Mouse (Mus musculus): ENCODE data around the gene Sdk1. TPM values are rescaled to one million over a fixed set of nuclear protein-coding genes. Genes with fewer than 3 reads are reported as not detected.

The Sdk1 gene
- 1.1 and 1.2 TPM in 2 replicates for polyA plus RNA-seq (2014; fragmentation: Nextera tagmentation; extraction: Ambion mirVana)

DNA sequence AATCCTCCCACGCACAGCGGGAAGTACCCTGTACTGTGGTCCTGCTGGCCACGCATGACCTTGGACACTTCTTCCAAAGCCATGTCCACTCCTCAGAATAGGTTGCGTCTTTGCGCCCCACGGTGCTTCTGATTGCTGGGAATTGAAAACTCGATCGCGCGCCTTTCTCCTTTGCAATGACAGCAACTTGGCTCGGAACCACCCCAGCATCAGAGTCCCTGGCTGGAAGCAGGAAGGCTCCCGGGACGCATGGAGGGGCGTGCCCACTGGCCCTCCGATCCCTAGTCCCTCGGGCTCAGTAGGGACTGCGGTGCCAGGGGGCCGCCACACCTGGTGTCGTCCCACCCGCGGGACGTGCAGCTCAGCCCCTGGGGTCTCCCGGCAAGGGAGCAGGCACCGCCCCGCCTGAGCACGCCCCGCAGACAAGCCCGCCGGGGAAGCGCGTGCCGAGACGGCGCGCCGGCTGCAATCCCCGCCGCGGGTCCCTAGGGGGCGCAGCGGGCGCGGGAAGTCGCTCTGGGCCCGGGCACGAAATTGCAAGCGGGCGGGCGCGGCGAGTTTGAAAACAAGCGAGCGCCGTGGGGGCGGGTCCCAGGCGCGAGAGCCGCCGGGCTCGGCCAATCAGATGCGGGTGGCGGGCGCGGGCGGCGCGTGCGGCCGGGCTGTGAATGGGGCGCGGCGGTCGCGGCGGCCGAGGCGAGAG lies at the start of gene Sdk1:
Gene Sdk1, plus strand, starts transcription at position 650 of the 703 bp plus-strand sequence.
- H3K36me3 ChIP-seq (ENCODE audit: control insufficient read depth, insufficient read depth, low read length): no peaks in the 10 kb centered on the region
- H3K27ac ChIP-seq (ENCODE audit: low read depth, low read length): 0 out of 2 replicates have a peak within 1 kb of the TSS, but pooled peaks have one; percentile 27
- H3K9ac ChIP-seq (ENCODE audit: low read length): peak within 1 kb of the TSS; percentile 62
- no peaks in the 10 kb centered on the region for H3K9me3 ChIP-seq (replicated peaks; ENCODE audit: control insufficient read depth, low read length)
- peak within 1 kb of the TSS; percentile 56 for H3K4me3 ChIP-seq (ENCODE audit: low read depth, low read length)
- H3K27me3 ChIP-seq (replicated peaks; ENCODE audit: control insufficient read depth, insufficient read depth, low read length): peaks cover 36% of the 10 kb centered on the region
- ATAC-seq (peak; percentile 97), DNase-seq (ENCODE audit: low spot score) (peak; percentile 97)
- H3K4me1 ChIP-seq (ENCODE audit: control insufficient read depth, insufficient read depth, low read length): peaks cover 17% of the 10 kb centered on the region
- H3K4me2 ChIP-seq (ENCODE audit: low read length): peak within 1 kb of the TSS; percentile 89
- WGBS: 0% methylated on average over 56 of the region's 77 CpGs

- Histone ChIP-seq H3K9me3 (replicated peaks; ENCODE audit: control insufficient read depth, low read length) (no peaks in the 10 kb centered on the region), H3K27me3 (replicated peaks; ENCODE audit: control insufficient read depth, insufficient read depth, low read length) (no peaks in the 10 kb centered on the region), H3K4me3 (ENCODE audit: low read depth, low read length) (no peak overlapping the region), H3K36me3 (ENCODE audit: control insufficient read depth, insufficient read depth, low read length) (no peaks in the 10 kb centered on the region), H3K4me1 (ENCODE audit: control insufficient read depth, insufficient read depth, low read length) (0 out of 2 replicates have a peak, but pooled peaks cover 4% of the 10 kb centered on the region), H3K4me2 (ENCODE audit: low read length) (no peak overlapping the region), H3K9ac (ENCODE audit: low read length) (no peak overlapping the region), H3K27ac (ENCODE audit: low read depth, low read length) (no peak overlapping the region)
- DNase-seq (ENCODE audit: low spot score): peak; percentile 40
- ATAC-seq: no peak
- 49% methylated on average over 4 of the region's 4 CpGs for WGBS
Observed at GRCm38 (mm10) chr5:141197278-141197677, 44.0 kb upstream of the Sdk1 start.

GRCm38 (mm10) chr5:141202276-141203065 lies 38.8 kb upstream of the Sdk1 start:
- DNase-seq (ENCODE audit: low spot score) (peak; percentile 1), ATAC-seq (no peak)
- Histone ChIP-seq H3K27me3 (replicated peaks; ENCODE audit: control insufficient read depth, insufficient read depth, low read length) (no peaks in the 10 kb centered on the region), H3K27ac (ENCODE audit: low read depth, low read length) (no peak overlapping the region), H3K4me3 (ENCODE audit: low read depth, low read length) (no peak overlapping the region), H3K36me3 (ENCODE audit: control insufficient read depth, insufficient read depth, low read length) (no peaks in the 10 kb centered on the region), H3K9ac (ENCODE audit: low read length) (no peak overlapping the region), H3K4me1 (ENCODE audit: control insufficient read depth, insufficient read depth, low read length) (0 out of 2 replicates have a peak, but pooled peaks cover 2% of the 10 kb centered on the region), H3K4me2 (ENCODE audit: low read length) (no peak overlapping the region), H3K9me3 (replicated peaks; ENCODE audit: control insufficient read depth, low read length) (no peaks in the 10 kb centered on the region)
- 82% methylated on average over 11 of the region's 11 CpGs for WGBS

DNA sequence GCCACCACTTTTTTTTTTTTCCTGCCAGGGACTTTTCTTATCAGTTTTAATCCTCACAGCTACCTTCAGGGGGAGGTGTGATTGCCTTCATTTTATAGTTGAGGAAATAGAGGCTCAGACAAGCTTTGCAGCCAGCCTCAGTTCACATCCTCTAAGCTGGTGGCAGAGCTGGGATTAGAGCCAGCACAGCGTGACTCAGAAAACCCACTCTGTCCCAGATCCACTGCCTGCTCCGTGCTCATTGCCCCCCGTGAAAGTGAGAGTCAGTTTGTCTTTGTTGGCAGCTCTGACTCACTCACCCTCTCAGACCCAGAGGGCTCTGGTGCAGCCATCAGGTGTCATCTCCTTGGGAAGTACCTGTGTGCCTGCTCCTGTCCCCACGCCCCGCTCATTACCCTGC lies 34.2 kb upstream of the Sdk1 start:
- no peaks in the 10 kb centered on the region for H3K9me3 ChIP-seq (replicated peaks; ENCODE audit: control insufficient read depth, low read length)
- no peak overlapping the region for H3K4me3 ChIP-seq (ENCODE audit: low read depth, low read length)
- H3K4me2 ChIP-seq (ENCODE audit: low read length): no peak overlapping the region
- no peaks in the 10 kb centered on the region for H3K4me1 ChIP-seq (ENCODE audit: control insufficient read depth, insufficient read depth, low read length)
- ATAC-seq (no peak), DNase-seq (ENCODE audit: low spot score) (peak; percentile 5)
- H3K36me3 ChIP-seq (ENCODE audit: control insufficient read depth, insufficient read depth, low read length): no peaks in the 10 kb centered on the region
- no peaks in the 10 kb centered on the region for H3K27me3 ChIP-seq (replicated peaks; ENCODE audit: control insufficient read depth, insufficient read depth, low read length)
- WGBS: 55% methylated on average over 5 of the region's 5 CpGs
- H3K27ac ChIP-seq (ENCODE audit: low read depth, low read length): no peak overlapping the region
- H3K9ac ChIP-seq (ENCODE audit: low read length): no peak overlapping the region

DNA sequence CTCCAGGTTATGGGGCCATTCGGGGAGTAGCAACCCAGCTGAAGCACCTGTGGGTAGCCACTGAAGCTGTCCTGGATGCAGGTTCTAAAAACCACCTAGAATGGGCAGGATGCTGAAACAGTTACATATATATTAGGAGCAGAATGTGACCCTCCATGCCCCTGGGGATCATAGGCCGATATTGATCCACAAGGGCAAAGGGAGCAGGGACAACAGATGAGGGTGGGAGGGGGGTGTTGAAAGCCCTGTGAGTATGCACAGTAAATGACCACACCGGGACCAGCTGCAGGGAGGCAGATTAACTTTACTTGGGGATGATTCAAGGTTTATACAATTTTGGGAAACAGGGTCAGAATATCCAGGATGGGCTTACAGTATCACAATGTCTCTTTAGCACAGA lies 16.0 kb upstream of the Sdk1 start:
- Histone ChIP-seq H3K9me3 (replicated peaks; ENCODE audit: control insufficient read depth, low read length) (no peaks in the 10 kb centered on the region), H3K27ac (ENCODE audit: low read depth, low read length) (no peak overlapping the region), H3K27me3 (replicated peaks; ENCODE audit: control insufficient read depth, insufficient read depth, low read length) (no peaks in the 10 kb centered on the region), H3K4me1 (ENCODE audit: control insufficient read depth, insufficient read depth, low read length) (no peaks in the 10 kb centered on the region), H3K4me3 (ENCODE audit: low read depth, low read length) (no peak overlapping the region), H3K36me3 (ENCODE audit: control insufficient read depth, insufficient read depth, low read length) (no peaks in the 10 kb centered on the region), H3K9ac (ENCODE audit: low read length) (no peak overlapping the region), H3K4me2 (ENCODE audit: low read length) (no peak overlapping the region)
- ATAC-seq: no peak
- DNase-seq (ENCODE audit: low spot score): no peak
- WGBS: 83% methylated on average over 3 of the region's 3 CpGs

- Histone ChIP-seq H3K4me3 (ENCODE audit: low read depth, low read length) (no peak overlapping the region), H3K4me1 (ENCODE audit: control insufficient read depth, insufficient read depth, low read length) (no peaks in the 10 kb centered on the region), H3K9ac (ENCODE audit: low read length) (no peak overlapping the region), H3K27ac (ENCODE audit: low read depth, low read length) (no peak overlapping the region), H3K36me3 (ENCODE audit: control insufficient read depth, insufficient read depth, low read length) (no peaks in the 10 kb centered on the region), H3K4me2 (ENCODE audit: low read length) (no peak overlapping the region), H3K9me3 (replicated peaks; ENCODE audit: control insufficient read depth, low read length) (no peaks in the 10 kb centered on the region), H3K27me3 (replicated peaks; ENCODE audit: control insufficient read depth, insufficient read depth, low read length) (peaks cover 8% of the 10 kb centered on the region)
- 3% methylated on average over 4 of the region's 4 CpGs for WGBS
- ATAC-seq: no peak
- DNase-seq (ENCODE audit: low spot score): peak; percentile 42
Observed at GRCm38 (mm10) chr5:141234326-141234725, 7.0 kb upstream of the Sdk1 start.

DNA sequence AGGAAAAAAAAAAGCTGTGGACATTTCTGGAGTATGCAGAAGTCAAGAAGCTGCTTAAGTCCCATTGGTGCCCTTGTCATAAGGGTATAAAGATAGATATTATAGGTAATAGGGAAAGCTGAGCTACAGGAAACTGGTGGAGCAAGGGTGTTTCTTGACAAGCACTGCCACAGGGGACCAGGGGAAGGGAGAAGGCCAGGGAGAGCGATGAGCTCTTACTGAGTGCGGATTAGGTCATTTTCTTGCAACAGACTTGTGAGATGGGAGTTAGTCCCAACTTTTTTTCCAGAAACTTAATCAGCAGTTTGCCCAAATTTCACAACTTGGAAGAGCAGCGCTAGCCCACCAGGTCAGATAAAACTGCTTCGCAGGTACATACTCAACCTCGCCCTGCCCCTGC lies 1.9 kb upstream of the Sdk1 start:
- Histone ChIP-seq H3K27me3 (replicated peaks; ENCODE audit: control insufficient read depth, insufficient read depth, low read length) (peaks cover 30% of the 10 kb centered on the region), H3K9me3 (replicated peaks; ENCODE audit: control insufficient read depth, low read length) (no peaks in the 10 kb centered on the region), H3K36me3 (ENCODE audit: control insufficient read depth, insufficient read depth, low read length) (no peaks in the 10 kb centered on the region), H3K27ac (ENCODE audit: low read depth, low read length) (no peak overlapping the region), H3K9ac (ENCODE audit: low read length) (no peak overlapping the region), H3K4me3 (ENCODE audit: low read depth, low read length) (no peak overlapping the region), H3K4me2 (ENCODE audit: low read length) (no peak overlapping the region), H3K4me1 (ENCODE audit: control insufficient read depth, insufficient read depth, low read length) (peaks cover 17% of the 10 kb centered on the region)
- 34% methylated on average over 5 of the region's 5 CpGs for WGBS
- DNase-seq (ENCODE audit: low spot score): no peak
- no peak for ATAC-seq

DNA sequence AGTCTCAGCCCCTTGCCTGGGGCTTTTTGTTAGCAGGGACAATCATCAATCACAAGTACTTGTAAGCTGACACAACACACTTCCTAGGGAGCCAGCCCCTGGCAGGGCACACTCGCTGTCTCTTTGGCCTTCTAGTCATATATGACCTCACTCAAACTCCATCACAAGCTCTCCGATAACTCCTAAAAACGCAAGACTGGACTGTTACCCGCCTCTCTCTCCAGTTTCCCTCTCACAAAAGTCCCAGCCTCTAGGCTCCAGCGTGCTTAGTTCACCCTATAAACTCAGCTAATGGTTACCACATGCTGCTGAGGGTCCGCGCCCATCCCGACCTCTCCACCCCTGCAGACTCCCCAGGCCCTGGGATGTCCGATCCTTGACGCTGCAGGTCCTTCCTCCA lies 849 bp upstream of the Sdk1 start:
- Histone ChIP-seq H3K4me3 (ENCODE audit: low read depth, low read length) (peak overlapping the region; percentile 56), H3K4me1 (ENCODE audit: control insufficient read depth, insufficient read depth, low read length) (peaks cover 17% of the 10 kb centered on the region), H3K9me3 (replicated peaks; ENCODE audit: control insufficient read depth, low read length) (no peaks in the 10 kb centered on the region), H3K36me3 (ENCODE audit: control insufficient read depth, insufficient read depth, low read length) (no peaks in the 10 kb centered on the region), H3K27me3 (replicated peaks; ENCODE audit: control insufficient read depth, insufficient read depth, low read length) (peaks cover 36% of the 10 kb centered on the region), H3K4me2 (ENCODE audit: low read length) (peak overlapping the region; percentile 89), H3K9ac (ENCODE audit: low read length) (peak overlapping the region; percentile 45), H3K27ac (ENCODE audit: low read depth, low read length) (no peak overlapping the region)
- no peak for DNase-seq (ENCODE audit: low spot score)
- ATAC-seq: no peak; the same call in 1 of the 2 replicates
- WGBS: 0% methylated on average over 10 of the region's 10 CpGs
